Mouse (Mus musculus) cerebellum, adult 8-10 months (tissue): Measurements from ENCODE around the gene Tex14.
"Not testable (repeated sequence)": the region's sequence is repeated elsewhere in the genome, so short reads cannot be mapped to it uniquely, and the experiment has no call there.

ENCODE experiments used
- DNase-seq: peaks from one replicate; pipeline ENCODE4 v3.0.0; 2022

Tex14 gene

GRCm38 (mm10) chr11:87426450-87427250, 21.8 kb downstream of the Tex14 start:
- DNase-seq, result peak; percentile 79

- DNase-seq, result no peak
Observed at GRCm38 (mm10) chr11:87427273-87428050, 22.6 kb downstream of the Tex14 start.

GRCm38 (mm10) chr11:87428051-87428673, 23.3 kb downstream of the Tex14 start:
- DNase-seq, result no peak

GRCm38 (mm10) chr11:87429363-87429762, 24.5 kb downstream of the Tex14 start:
- DNase-seq, result no peak

GRCm38 (mm10) chr11:87430374-87430773, 25.5 kb downstream of the Tex14 start:
- no peak for DNase-seq

GRCm38 (mm10) chr11:87431813-87432212, 26.9 kb downstream of the Tex14 start:
- DNase-seq, result not testable (repeated sequence)

GRCm38 (mm10) chr11:87432447-87432846, 27.6 kb downstream of the Tex14 start:
- no peak for DNase-seq

- no peak for DNase-seq
Observed at GRCm38 (mm10) chr11:87432933-87433669, 28.2 kb downstream of the Tex14 start.

- DNase-seq, result not testable (repeated sequence)
Observed at GRCm38 (mm10) chr11:87435107-87435506, 30.2 kb downstream of the Tex14 start.

GRCm38 (mm10) chr11:87436326-87437232, 31.7 kb downstream of the Tex14 start:
- no peak for DNase-seq

- no peak for DNase-seq
Observed at GRCm38 (mm10) chr11:87439796-87440420, 35.0 kb downstream of the Tex14 start.

GRCm38 (mm10) chr11:87442643-87443372, 37.9 kb downstream of the Tex14 start:
- DNase-seq, result peak; percentile 81

- DNase-seq, result peak; percentile 59
Observed at GRCm38 (mm10) chr11:87443373-87443883, 38.6 kb downstream of the Tex14 start.

- not testable (repeated sequence) for DNase-seq
Observed at GRCm38 (mm10) chr11:87444056-87444455, 39.2 kb downstream of the Tex14 start.

GRCm38 (mm10) chr11:87444735-87445428, 40.0 kb downstream of the Tex14 start:
- no peak for DNase-seq

GRCm38 (mm10) chr11:87445593-87445992, 40.7 kb downstream of the Tex14 start:
- DNase-seq, result not testable (repeated sequence)

- no peak for DNase-seq
Observed at GRCm38 (mm10) chr11:87446159-87446558, 41.3 kb downstream of the Tex14 start.

GRCm38 (mm10) chr11:87447429-87447828, 42.6 kb downstream of the Tex14 start:
- no peak for DNase-seq

GRCm38 (mm10) chr11:87448081-87448475, 43.2 kb downstream of the Tex14 start:
- peak; percentile 93 for DNase-seq
